Mouse (Mus musculus) olfactory bulb, adult 2 months (tissue): ENCODE measurements at regions not wholly inside any gene's neighbourhood (a gene's known extent, or its start where the extent isn't known, plus 50 kb on each side); places are given as distances from the start of the nearest gene placed in this dataset.

Source experiments
- CTCF ChIP-seq: fragments of 200-500 bp; IDR thresholded peaks from 2 replicates; pipeline ENCODE4 v1.5.1; 2012; ENCODE audit warnings: low read depth, mild to moderate bottlenecking, low read length, moderate library complexity; ENCODE audit not compliant: insufficient read depth
- POLR2A ChIP-seq: fragments of 200-500 bp; IDR thresholded peaks from 2 replicates; pipeline ENCODE4 v1.6.1; 2012; ENCODE audit warnings: mild to moderate bottlenecking, low read depth, low read length, moderate library complexity; ENCODE audit not compliant: insufficient read depth

DNA sequence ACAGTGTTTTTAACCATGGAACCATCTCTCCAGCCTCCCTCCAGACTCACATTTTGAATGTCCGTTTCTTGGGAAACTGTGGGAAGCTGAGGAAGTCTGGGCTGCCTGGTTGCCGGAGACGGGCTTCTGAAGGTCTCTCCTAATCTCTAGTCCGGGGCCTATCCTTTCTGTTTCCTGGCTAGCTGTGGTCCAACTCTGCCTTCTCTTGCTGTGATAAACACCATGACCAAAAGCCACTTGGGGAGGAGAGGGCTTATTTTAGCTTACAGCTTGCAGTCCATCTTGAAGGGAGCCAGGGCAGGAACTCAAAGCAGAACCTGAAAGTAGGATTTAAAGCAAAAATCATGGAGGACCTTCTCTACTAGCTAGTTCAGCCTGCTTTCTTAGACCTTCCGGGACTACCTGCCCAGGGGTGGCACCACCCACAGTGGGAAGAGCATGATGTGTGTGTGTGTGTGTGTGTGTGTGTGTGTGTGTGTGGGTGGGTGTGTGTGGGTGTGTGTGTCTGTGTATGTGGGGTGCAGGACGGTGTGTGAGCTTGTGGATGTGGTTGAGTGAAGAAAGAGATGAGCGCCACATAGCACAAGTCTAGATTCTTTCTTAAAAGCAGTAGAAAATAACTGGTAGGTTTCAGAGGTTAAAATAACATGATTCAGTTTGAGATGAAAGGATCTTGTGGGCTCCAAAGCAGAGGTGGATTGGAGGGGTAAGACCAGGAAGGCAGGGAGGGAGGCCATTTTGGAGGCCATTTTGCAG lies 73.5 kb upstream of the Rap1b start:
- TF ChIP-seq CTCF: no peak
- no peak for TF ChIP-seq POLR2A
